Mouse (Mus musculus) right cerebral cortex, postnatal 36 days (tissue): ENCODE data around the gene Zfp966.
"Not testable (repeated sequence)": the region's sequence is repeated elsewhere in the genome, so short reads cannot be mapped to it uniquely, and the experiment has no call there.

Source experiments
- DNase-seq, 2 experiments: peaks; one replicate each; pipeline ENCODE4 v3.0.0; 2022; ENCODE audit warnings: low spot score in 2 of 2, mixed read lengths in 1 of 2

Gene Zfp966

GRCm38 (mm10) chr2:175931000-175931399 is at the start of gene Zfp966:
Gene Zfp966, minus strand, starts transcription at chr2:175931100.
- not testable (repeated sequence) for DNase-seq

GRCm38 (mm10) chr2:175965031-175965430 is 34.1 kb upstream of the Zfp966 start, which contains the start of gene Gm2026:
Gene Gm2026, plus strand, starts transcription at chr2:175965331.
- not testable (repeated sequence) for DNase-seq

GRCm38 (mm10) chr2:175869024-175869423 is 61.9 kb downstream of the Zfp966 start, which contains the start of gene Gm6710:
Gene Gm6710, plus strand, starts transcription at chr2:175869219.
- DNase-seq: not testable (repeated sequence)
